Mouse (Mus musculus) liver, embryonic 14.5 days (tissue): Measurements from ENCODE around the gene Tbx6.

Experiments used
- CTCF ChIP-seq: IDR thresholded peaks from 2 replicates; pipeline ENCODE4 v1.5.1; 2016; ENCODE audit warnings: antibody characterized with exemption, low read depth, control low read depth
- EP300 ChIP-seq: IDR thresholded peaks from 2 replicates; pipeline ENCODE4 v1.6.1; 2016; ENCODE audit warnings: antibody characterized with exemption, low read depth

GRCm38 (mm10) chr7:126765540-126765939 lies 15.7 kb upstream of the Tbx6 start:
- TF ChIP-seq EP300 (no peak), CTCF (0 out of 2 replicates have a peak, but pooled peaks have one; percentile 4)
